Mouse (Mus musculus) left cerebral cortex, adult 2 months (tissue): ENCODE measurements around the gene Cacng3. TPM values are rescaled to one million over a fixed set of nuclear protein-coding genes. Genes with fewer than 3 reads are reported as not detected.

Experiments
- DNase-seq, 2 experiments: peaks; one replicate each; pipeline ENCODE4 v3.0.0; 2021 to 2022; ENCODE audit warnings: low spot score in 2 of 2, mixed read lengths in 1 of 2; ENCODE audit errors: extremely low spot score in 1 of 2
- H3K27ac ChIP-seq: fragments of 200-600 bp; 2 replicates; pipeline ENCODE4 v1.8.1; 2022
- H3K4me3 ChIP-seq: fragments of 200-600 bp; 2 replicates; pipeline ENCODE4 v1.8.1; 2022
- CTCF ChIP-seq: fragments of 200-600 bp; IDR thresholded peaks from 2 replicates; pipeline ENCODE4 v1.8.1; 2022; ENCODE audit warnings: antibody characterized with exemption, mild to moderate bottlenecking, moderate library complexity
- intact Hi-C: fragments of 180-260 bp; cut with DNase I; formaldehyde crosslinking; loops from one replicate; pipeline ENCODE4 v1.15.1; 2025
- total RNA-seq, 2 experiments: library from RNA; stranded (reverse); gene quantifications; 2 replicates each; pipeline ENCODE4 v1.2.3; 2021

The Cacng3 gene
- total RNA-seq, 2 experiments from 2014 or later = 139 to 151 TPM

- no peak for DNase-seq
- Histone ChIP-seq H3K27ac (no peak overlapping the region), H3K4me3 (no peak overlapping the region)
- no peak for TF ChIP-seq CTCF
- intact Hi-C loops = no loop called here
Measured at GRCm38 (mm10) chr7:122789929-122790328, 119.6 kb downstream of the Cacng3 start.

GRCm38 (mm10) chr7:122793655-122794346 lies 123.5 kb downstream of the Cacng3 start:
- intact Hi-C loops = no loop called here
- H3K27ac ChIP-seq = no peak overlapping the region
- no peak overlapping the region for H3K4me3 ChIP-seq
- no peak for DNase-seq
- no peak for TF ChIP-seq CTCF

- intact Hi-C loops = loop anchor here (5.0 kb wide), 1 partner anchor 112 kb away; no protein-coding TSS in a partner anchor
- Histone ChIP-seq H3K27ac (peak overlapping the region; percentile 28; the same call in 1 of the 2 replicates), H3K4me3 (no peak overlapping the region)
- peak; percentile 27 to 39 for DNase-seq
- no peak for TF ChIP-seq CTCF
Measured at GRCm38 (mm10) chr7:122795140-122795539, 124.8 kb downstream of the Cacng3 start.

- intact Hi-C loops = no loop called here
- H3K27ac ChIP-seq = no peak overlapping the region
- no peak overlapping the region for H3K4me3 ChIP-seq
- TF ChIP-seq CTCF = no peak
- DNase-seq = no peak
Measured at GRCm38 (mm10) chr7:122800821-122801220, 130.5 kb downstream of the Cacng3 start.

GRCm38 (mm10) chr7:122803839-122804496 lies 133.7 kb downstream of the Cacng3 start:
- DNase-seq = peak; percentile 40 to 42
- intact Hi-C loops = no loop called here
- TF ChIP-seq CTCF = no peak
- H3K4me3 ChIP-seq = no peak overlapping the region
- no peak overlapping the region for H3K27ac ChIP-seq

GRCm38 (mm10) chr7:122806531-122806930 lies 136.2 kb downstream of the Cacng3 start:
- DNase-seq = no peak
- no peak for TF ChIP-seq CTCF
- H3K27ac ChIP-seq = no peak overlapping the region
- H3K4me3 ChIP-seq = no peak overlapping the region
- intact Hi-C loops = no loop called here

- intact Hi-C loops = no loop called here
- no peak for TF ChIP-seq CTCF
- Histone ChIP-seq H3K4me3 (no peak overlapping the region), H3K27ac (no peak overlapping the region)
- no peak for DNase-seq
Measured at GRCm38 (mm10) chr7:122813724-122814123, 143.4 kb downstream of the Cacng3 start.

GRCm38 (mm10) chr7:122817565-122817964 lies 147.3 kb downstream of the Cacng3 start:
- no peak for DNase-seq
- TF ChIP-seq CTCF = no peak
- Histone ChIP-seq H3K4me3 (no peak overlapping the region), H3K27ac (no peak overlapping the region)
- intact Hi-C loops = no loop called here
